Mouse (Mus musculus): ENCODE data around the gene Rps27. TPM values are rescaled to one million over a fixed set of nuclear protein-coding genes. Genes with fewer than 3 reads are reported as not detected.

Gene Rps27
- polyA plus RNA-seq, 1 experiment from 2014 or later: 1,661 TPM

DNA sequence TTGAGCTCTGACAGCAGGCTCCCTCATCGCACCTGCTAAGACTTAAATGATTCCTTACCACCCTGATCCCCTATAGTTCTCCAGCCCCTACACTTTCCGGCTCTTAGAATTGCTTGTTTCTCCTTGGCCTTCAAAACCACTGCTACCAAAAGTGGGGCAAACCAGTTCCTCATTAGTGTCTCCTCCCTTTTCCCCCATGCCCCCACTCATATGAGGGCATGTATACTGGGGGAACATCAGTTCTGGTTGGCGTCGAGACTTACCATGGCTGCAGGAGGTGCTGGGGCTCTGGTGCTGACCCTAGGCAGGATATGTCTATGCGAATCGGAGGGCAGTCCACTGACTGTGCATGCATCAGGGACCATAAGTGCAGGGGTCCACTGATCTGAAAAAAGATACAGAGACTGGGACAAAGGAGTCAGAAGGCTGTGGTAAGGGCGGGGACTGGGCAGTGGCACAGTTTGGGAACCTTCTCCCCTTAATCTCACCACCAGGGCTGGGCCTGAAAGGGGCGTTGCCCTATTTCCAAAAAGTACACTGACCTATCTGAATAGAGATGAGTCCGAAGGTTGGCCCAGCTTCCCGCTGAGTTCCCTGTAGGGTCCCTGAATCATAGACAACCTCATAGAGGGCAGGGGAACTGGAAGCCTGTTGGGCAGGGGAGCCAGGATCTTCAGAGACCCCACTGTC is 28.4 kb upstream of the Rps27 start:
- Histone ChIP-seq H3K4me3 (ENCODE audit: low read depth, low read length) (peak overlapping the region; percentile 40; the same call in 1 of the 2 replicates), H3K9me3 (ENCODE audit: control insufficient read depth, low read length) (no peaks in the 10 kb centered on the region), H3K9ac (ENCODE audit: low read length) (no peak overlapping the region), H3K27me3 (ENCODE audit: control insufficient read depth, insufficient read depth, low read length) (no peaks in the 10 kb centered on the region), H3K27ac (replicated peaks) (peak overlapping the region; percentile 4; the same call in 1 of the 2 replicates), H3K4me1 (replicated peaks; ENCODE audit: control insufficient read depth, insufficient read depth) (peaks cover 7% of the 10 kb centered on the region; the same call in 1 of the 2 replicates), H3K4me2 (replicated peaks; ENCODE audit: low read depth) (peak overlapping the region; percentile 60), H3K36me3 (ENCODE audit: control insufficient read depth, insufficient read depth, low read length) (peaks cover 3% of the 10 kb centered on the region; the same call in 1 of the 2 replicates)
- DNase-seq (ENCODE audit: low spot score) (no peak), ATAC-seq (ENCODE audit: low FRiP score, low TSS enrichment) (no peak)
- no peak for TF ChIP-seq CTCF (IDR thresholded peaks at IDR 0.05; ENCODE audit: low read depth)
- no peak for TF ChIP-seq EP300 (optimal IDR thresholded peaks at IDR 0.05)
- WGBS: 78% methylated on average over 10 of the region's 10 CpGs

DNA sequence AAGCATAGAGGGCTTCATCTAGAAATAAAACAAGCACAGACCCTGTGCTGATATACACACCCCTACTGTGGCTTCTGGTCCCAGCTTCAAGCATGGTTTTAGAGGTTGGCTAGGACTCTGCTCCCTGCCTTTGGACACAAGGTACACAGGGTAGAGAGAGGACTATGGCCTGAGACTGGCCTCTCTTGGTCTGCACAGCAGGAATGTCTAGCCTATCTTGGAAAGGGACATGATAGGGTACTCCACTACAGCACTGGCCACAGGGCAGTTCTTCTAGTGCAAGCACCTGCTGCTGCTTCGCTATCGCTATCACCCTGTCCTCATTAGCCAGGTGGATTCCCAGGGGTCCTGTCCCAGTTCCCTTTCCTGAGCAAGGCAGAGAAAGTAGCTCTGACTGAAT is 27.8 kb upstream of the Rps27 start:
- peaks cover 7% of the 10 kb centered on the region; the same call in 1 of the 2 replicates for H3K4me1 ChIP-seq (replicated peaks; ENCODE audit: control insufficient read depth, insufficient read depth)
- 89% methylated on average over 2 of the region's 2 CpGs for WGBS
- no peak for ATAC-seq (ENCODE audit: low FRiP score, low TSS enrichment)
- 0 out of 2 replicates have a peak overlapping the region, but pooled peaks have one; percentile 4 for H3K27ac ChIP-seq (replicated peaks)
- no peaks in the 10 kb centered on the region for H3K9me3 ChIP-seq (ENCODE audit: control insufficient read depth, low read length)
- H3K27me3 ChIP-seq (ENCODE audit: control insufficient read depth, insufficient read depth, low read length): no peaks in the 10 kb centered on the region
- no peak overlapping the region for H3K9ac ChIP-seq (ENCODE audit: low read length)
- no peak for TF ChIP-seq CTCF (IDR thresholded peaks at IDR 0.05; ENCODE audit: low read depth)
- no peak for TF ChIP-seq EP300 (optimal IDR thresholded peaks at IDR 0.05)
- no peak overlapping the region for H3K4me3 ChIP-seq (ENCODE audit: low read depth, low read length)
- DNase-seq (ENCODE audit: low spot score): no peak
- no peak overlapping the region for H3K4me2 ChIP-seq (replicated peaks; ENCODE audit: low read depth)
- H3K36me3 ChIP-seq (ENCODE audit: control insufficient read depth, insufficient read depth, low read length): peaks cover 4% of the 10 kb centered on the region; the same call in 1 of the 2 replicates

GRCm38 (mm10) chr3:90231507-90232333 is 18.3 kb upstream of the Rps27 start, which contains the start of gene Jtb:
Gene Jtb (plus strand): TSS chr3:90231597.
- Histone ChIP-seq H3K4me1 (replicated peaks; ENCODE audit: control insufficient read depth, insufficient read depth) (no peaks in the 10 kb centered on the region), H3K4me3 (ENCODE audit: low read depth, low read length) (peak within 1 kb of the TSS; percentile 77), H3K27ac (replicated peaks) (peak within 1 kb of the TSS; percentile 93), H3K36me3 (ENCODE audit: control insufficient read depth, insufficient read depth, low read length) (peaks cover 9% of the 10 kb centered on the region), H3K4me2 (replicated peaks; ENCODE audit: low read depth) (peak within 1 kb of the TSS; percentile 63), H3K27me3 (ENCODE audit: control insufficient read depth, insufficient read depth, low read length) (no peaks in the 10 kb centered on the region), H3K9me3 (ENCODE audit: control insufficient read depth, low read length) (no peaks in the 10 kb centered on the region), H3K9ac (ENCODE audit: low read length) (peak within 1 kb of the TSS; percentile 78)
- DNase-seq (ENCODE audit: low spot score) (peak; percentile 95), ATAC-seq (ENCODE audit: low FRiP score, low TSS enrichment) (peak; percentile 97)
- WGBS: under 1% methylated on average over 61 of the region's 61 CpGs
- TF ChIP-seq CTCF (IDR thresholded peaks at IDR 0.05; ENCODE audit: low read depth): no peak; the same call in 1 of the 2 replicates
- no peak for TF ChIP-seq EP300 (optimal IDR thresholded peaks at IDR 0.05)

DNA sequence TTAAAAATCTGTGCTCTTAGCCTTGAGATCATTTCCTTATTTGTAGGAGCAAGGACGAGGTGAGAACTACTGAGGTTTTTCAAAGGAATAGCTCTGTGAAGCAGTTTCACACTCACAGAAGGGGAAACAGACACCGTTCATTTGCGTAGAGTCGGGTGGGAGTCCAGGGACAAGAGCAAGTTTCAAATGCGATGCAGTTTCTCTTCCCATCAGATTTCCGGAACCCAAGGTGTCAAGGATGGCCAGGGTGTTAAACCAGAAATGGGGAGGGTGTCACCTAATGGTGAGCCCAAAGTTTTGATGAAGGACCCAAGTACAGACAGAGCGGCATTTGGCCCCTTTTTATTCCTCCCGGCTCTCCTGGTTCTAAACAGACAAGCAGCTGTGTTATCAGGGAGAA is 17.6 kb upstream of the Rps27 start:
- 0 out of 2 replicates have a peak overlapping the region, but pooled peaks have one; percentile 23 for H3K9ac ChIP-seq (ENCODE audit: low read length)
- ATAC-seq (ENCODE audit: low FRiP score, low TSS enrichment): no peak
- no peaks in the 10 kb centered on the region for H3K27me3 ChIP-seq (ENCODE audit: control insufficient read depth, insufficient read depth, low read length)
- H3K27ac ChIP-seq (replicated peaks): peak overlapping the region; percentile 93; the same call in 1 of the 2 replicates
- H3K9me3 ChIP-seq (ENCODE audit: control insufficient read depth, low read length): no peaks in the 10 kb centered on the region
- no peak for TF ChIP-seq CTCF (IDR thresholded peaks at IDR 0.05; ENCODE audit: low read depth)
- no peak for TF ChIP-seq EP300 (optimal IDR thresholded peaks at IDR 0.05)
- peak overlapping the region; percentile 77 for H3K4me3 ChIP-seq (ENCODE audit: low read depth, low read length)
- 13% methylated on average over 8 of the region's 8 CpGs for WGBS
- no peak for DNase-seq (ENCODE audit: low spot score)
- H3K36me3 ChIP-seq (ENCODE audit: control insufficient read depth, insufficient read depth, low read length): peaks cover 9% of the 10 kb centered on the region
- no peaks in the 10 kb centered on the region for H3K4me1 ChIP-seq (replicated peaks; ENCODE audit: control insufficient read depth, insufficient read depth)
- H3K4me2 ChIP-seq (replicated peaks; ENCODE audit: low read depth): peak overlapping the region; percentile 63

- H3K4me3 ChIP-seq (ENCODE audit: low read depth, low read length): no peak overlapping the region
- no peak overlapping the region for H3K9ac ChIP-seq (ENCODE audit: low read length)
- no peaks in the 10 kb centered on the region for H3K4me1 ChIP-seq (replicated peaks; ENCODE audit: control insufficient read depth, insufficient read depth)
- ATAC-seq (ENCODE audit: low FRiP score, low TSS enrichment): no peak
- TF ChIP-seq CTCF (IDR thresholded peaks at IDR 0.05; ENCODE audit: low read depth): peak; percentile 34; the same call in 1 of the 2 replicates
- no peak for TF ChIP-seq EP300 (optimal IDR thresholded peaks at IDR 0.05)
- H3K36me3 ChIP-seq (ENCODE audit: control insufficient read depth, insufficient read depth, low read length): no peaks in the 10 kb centered on the region
- no peak overlapping the region for H3K4me2 ChIP-seq (replicated peaks; ENCODE audit: low read depth)
- 77% methylated on average over 10 of the region's 10 CpGs for WGBS
- DNase-seq (ENCODE audit: low spot score): no peak
- H3K27ac ChIP-seq (replicated peaks): no peak overlapping the region
- H3K9me3 ChIP-seq (ENCODE audit: control insufficient read depth, low read length): no peaks in the 10 kb centered on the region
- no peaks in the 10 kb centered on the region for H3K27me3 ChIP-seq (ENCODE audit: control insufficient read depth, insufficient read depth, low read length)
These were observed 10.9 kb upstream of the Rps27 start for GRCm38 (mm10) chr3:90224331-90224730.
